Mouse (Mus musculus) adrenal gland, postnatal 25 days (tissue): ENCODE measurements around the gene Ltbp3. TPM values are rescaled to one million over a fixed set of nuclear protein-coding genes. Genes with fewer than 3 reads are reported as not detected.

ENCODE experiments used
- DNase-seq: peaks from one replicate; pipeline ENCODE4 v3.0.0; 2021; ENCODE audit warnings: mixed read lengths
- total RNA-seq: library from RNA; stranded (reverse); gene quantifications from 2 replicates; pipeline ENCODE4 v1.2.3, GENCODE M21; 2021

Gene Ltbp3
- total RNA-seq, 1 experiment from 2014 or later = 334 TPM

GRCm38 (mm10) chr19:5806809-5807205 lies 66.1 kb downstream of the Ltbp3 start:
- DNase-seq = no peak

GRCm38 (mm10) chr19:5807740-5808139 lies 67.0 kb downstream of the Ltbp3 start:
- no peak for DNase-seq

Other genes with a start within 250 kb of the Ltbp3 start
- 2.2 and 3.7 TPM in 2 replicates for gene 1700020D05Rik, start 237.1 kb upstream of the Ltbp3 start, total RNA-seq
- gene Snx32, start 230.4 kb upstream of the Ltbp3 start, total RNA-seq = 13.1 and 18.4 TPM in 2 replicates
- not detected in 2 replicates for gene Ovol1, start 180.3 kb upstream of the Ltbp3 start, total RNA-seq
- 13.1 and 16.4 TPM in 2 replicates for gene Ap5b1, start 172.9 kb upstream of the Ltbp3 start, total RNA-seq
- 97.8 and 144 TPM in 2 replicates for gene Rnaseh2c, start 139.0 kb upstream of the Ltbp3 start, total RNA-seq
- gene Kat5, start 130.7 kb upstream of the Ltbp3 start, total RNA-seq = 74.6 and 86.3 TPM in 2 replicates
- 96.3 and 101 TPM in 2 replicates for gene Rela, start 103.4 kb upstream of the Ltbp3 start, total RNA-seq
- 61.8 and 76.7 TPM in 2 replicates for gene Sipa1, start 77.2 kb upstream of the Ltbp3 start, total RNA-seq
- 43.7 and 49.7 TPM in 2 replicates for gene Map3k11, start 52.2 kb upstream of the Ltbp3 start, total RNA-seq
- 110 and 124 TPM in 2 replicates for gene Pcnx3, start 52.0 kb upstream of the Ltbp3 start, total RNA-seq
- gene Kcnk7, start 36.5 kb upstream of the Ltbp3 start, total RNA-seq = not detected in 2 replicates
- gene Ehbp1l1, start 14.6 kb upstream of the Ltbp3 start, total RNA-seq = 35.7 and 40.9 TPM in 2 replicates
- gene Fam89b, start 11.3 kb upstream of the Ltbp3 start, total RNA-seq = 44.8 and 59.4 TPM in 2 replicates
- gene Scyl1, start 30.5 kb downstream of the Ltbp3 start, total RNA-seq = 104 and 120 TPM in 2 replicates
- 40.4 and 63.3 TPM in 2 replicates for gene Frmd8, start 134.4 kb downstream of the Ltbp3 start, total RNA-seq
- 39.1 and 39.7 TPM in 2 replicates for gene Slc25a45, start 136.9 kb downstream of the Ltbp3 start, total RNA-seq
- gene Tigd3, start 153.2 kb downstream of the Ltbp3 start, total RNA-seq = 1.3 and 2.0 TPM in 2 replicates
- 88.9 and 103 TPM in 2 replicates for gene Dpf2, start 172.1 kb downstream of the Ltbp3 start, total RNA-seq
- gene Cdc42ep2, start 183.9 kb downstream of the Ltbp3 start, total RNA-seq = 6.2 and 8.5 TPM in 2 replicates
- 28.4 and 29.6 TPM in 2 replicates for gene Pola2, start 223.3 kb downstream of the Ltbp3 start, total RNA-seq
- gene Slc22a20, start 245.2 kb downstream of the Ltbp3 start, total RNA-seq = not detected in 2 replicates